Mouse (Mus musculus): ENCODE results near the gene Haus4. TPM values are rescaled to one million over a fixed set of nuclear protein-coding genes. Genes with fewer than 3 reads are reported as not detected.

Haus4 gene
- polyA plus RNA-seq, 1 experiment from 2014 or later = 19.4 TPM

DNA sequence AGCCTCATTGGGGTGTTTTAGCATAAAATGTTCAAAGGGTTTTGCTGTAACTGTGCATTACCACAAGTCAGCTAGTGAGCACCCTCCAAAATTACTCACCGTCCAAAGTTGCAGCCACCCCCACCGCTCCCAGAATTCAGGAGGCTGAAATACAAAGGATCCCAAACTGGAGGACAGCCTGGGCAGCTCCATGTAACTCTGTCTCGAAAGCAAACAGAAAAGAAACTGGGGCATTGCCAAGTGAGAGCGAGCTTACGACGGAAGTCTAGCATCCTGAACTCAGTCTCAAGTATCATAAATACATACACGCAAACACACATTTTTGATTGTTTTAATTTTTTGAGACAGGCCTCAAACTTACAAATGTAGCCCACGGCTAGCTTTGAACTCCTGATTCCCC lies 2.9 kb upstream of the Haus4 start:
- 74% methylated on average over 8 of the region's 8 CpGs for WGBS
- Histone ChIP-seq H3K27ac (ENCODE audit: low read depth, low read length) (no peak overlapping the region), H3K4me2 (ENCODE audit: low read length) (no peak overlapping the region), H3K27me3 (replicated peaks; ENCODE audit: control insufficient read depth, insufficient read depth, low read length) (no peaks in the 10 kb centered on the region), H3K9me3 (ENCODE audit: control insufficient read depth, low read length) (no peaks in the 10 kb centered on the region; the same call in 1 of the 2 replicates), H3K4me1 (ENCODE audit: control insufficient read depth, insufficient read depth, low read depth, low read length) (peaks cover 4% of the 10 kb centered on the region; the same call in 1 of the 2 replicates), H3K4me3 (ENCODE audit: low read length) (no peak overlapping the region), H3K9ac (ENCODE audit: low read depth, low read length) (no peak overlapping the region), H3K36me3 (ENCODE audit: control insufficient read depth, insufficient read depth, low read length) (no peaks in the 10 kb centered on the region)
- ATAC-seq = no peak

DNA sequence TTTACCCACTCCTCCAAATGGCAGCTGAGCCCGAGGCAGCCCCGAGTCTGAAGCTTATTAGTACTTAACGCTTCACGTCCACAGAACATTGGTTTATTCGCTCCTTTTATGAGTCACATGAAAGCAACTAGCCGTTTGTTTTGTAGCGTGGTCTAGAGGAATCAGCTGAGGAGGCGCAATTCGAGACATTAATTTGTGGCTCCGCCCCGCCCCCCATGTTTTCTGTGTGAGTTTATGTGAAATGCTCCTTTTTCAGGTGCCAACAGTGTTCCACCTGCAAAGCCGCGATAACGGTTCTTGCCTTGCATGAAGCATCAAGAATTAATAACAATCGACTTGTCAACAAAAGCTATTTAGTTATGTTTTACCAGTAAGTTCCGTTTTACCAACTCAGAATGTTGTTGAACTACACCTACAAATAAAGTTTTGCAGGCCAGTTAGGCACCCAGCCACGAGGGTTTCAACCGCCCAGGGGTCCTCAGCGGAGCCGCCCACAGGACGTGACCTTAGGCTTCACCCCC lies 902 bp downstream of the Haus4 start:
- H3K4me3 ChIP-seq (ENCODE audit: low read length) = peak overlapping the region; percentile 75
- 0 out of 2 replicates have a peak, but pooled peaks have one; percentile 10 for ATAC-seq
- peak overlapping the region; percentile 79 for H3K27ac ChIP-seq (ENCODE audit: low read depth, low read length)
- no peaks in the 10 kb centered on the region for H3K27me3 ChIP-seq (replicated peaks; ENCODE audit: control insufficient read depth, insufficient read depth, low read length)
- H3K4me1 ChIP-seq (ENCODE audit: control insufficient read depth, insufficient read depth, low read depth, low read length) = peaks cover 4% of the 10 kb centered on the region; the same call in 1 of the 2 replicates
- 3% methylated on average over 21 of the region's 21 CpGs for WGBS
- peaks cover 4% of the 10 kb centered on the region; the same call in 1 of the 2 replicates for H3K36me3 ChIP-seq (ENCODE audit: control insufficient read depth, insufficient read depth, low read length)
- H3K4me2 ChIP-seq (ENCODE audit: low read length) = peak overlapping the region; percentile 96
- H3K9me3 ChIP-seq (ENCODE audit: control insufficient read depth, low read length) = no peaks in the 10 kb centered on the region; the same call in 1 of the 2 replicates
- peak overlapping the region; percentile 78 for H3K9ac ChIP-seq (ENCODE audit: low read depth, low read length)

DNA sequence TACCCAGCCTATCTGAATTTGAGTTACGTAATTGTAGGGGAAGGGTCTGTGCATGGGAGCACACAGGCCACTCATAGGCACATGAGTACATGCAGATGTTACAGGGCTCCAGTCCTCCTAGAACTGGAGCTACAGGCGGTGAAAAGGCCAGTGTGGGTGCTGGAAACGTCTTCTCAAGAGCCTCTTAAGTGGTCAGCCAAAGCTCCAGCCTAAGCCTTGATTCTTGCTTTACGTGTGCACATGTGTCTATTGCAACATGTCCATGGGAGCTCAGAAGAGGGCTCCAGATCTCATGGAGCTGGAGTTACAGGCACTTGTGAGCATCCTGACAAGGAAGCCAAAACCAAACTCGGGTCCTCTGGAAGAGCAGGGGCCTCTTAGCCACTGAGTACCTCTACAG lies 9.7 kb downstream of the Haus4 start:
- WGBS = 96% methylated on average over 5 of the region's 5 CpGs
- H3K36me3 ChIP-seq (ENCODE audit: control insufficient read depth, insufficient read depth, low read length) = peaks cover 13% of the 10 kb centered on the region

DNA sequence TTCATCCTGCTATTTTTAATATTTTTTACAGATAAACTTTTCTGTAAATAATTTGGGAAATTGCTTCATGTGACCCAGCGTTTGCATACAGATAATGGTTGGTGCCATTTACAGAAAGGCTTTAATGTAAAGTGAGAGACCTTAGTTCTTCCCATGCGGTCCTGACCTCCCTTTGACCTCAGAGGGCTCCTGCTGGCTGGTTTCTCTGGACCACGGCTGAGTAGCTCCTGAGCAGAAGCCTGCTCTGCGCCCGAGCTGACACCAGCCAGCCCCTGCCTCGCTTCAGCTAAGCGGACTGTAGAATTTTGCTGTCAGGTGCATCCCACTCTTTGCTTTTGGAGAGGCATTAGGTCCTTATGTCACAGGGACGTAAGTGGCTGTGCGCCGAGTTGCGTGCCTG lies 13.6 kb downstream of the Haus4 start:
- no peak overlapping the region for H3K27ac ChIP-seq (ENCODE audit: low read depth, low read length)
- no peak for ATAC-seq
- H3K4me1 ChIP-seq (ENCODE audit: control insufficient read depth, insufficient read depth, low read depth, low read length) = no peaks in the 10 kb centered on the region
- H3K36me3 ChIP-seq (ENCODE audit: control insufficient read depth, insufficient read depth, low read length) = peaks cover 3% of the 10 kb centered on the region
- WGBS = 56% methylated on average over 11 of the region's 11 CpGs
- no peak overlapping the region for H3K4me2 ChIP-seq (ENCODE audit: low read length)
- H3K9ac ChIP-seq (ENCODE audit: low read depth, low read length) = no peak overlapping the region
- no peaks in the 10 kb centered on the region for H3K9me3 ChIP-seq (ENCODE audit: control insufficient read depth, low read length)
- H3K4me3 ChIP-seq (ENCODE audit: low read length) = no peak overlapping the region
- H3K27me3 ChIP-seq (replicated peaks; ENCODE audit: control insufficient read depth, insufficient read depth, low read length) = no peaks in the 10 kb centered on the region

More for the DNA sequence above, 9.7 kb downstream of the Haus4 start:
- no peaks in the 10 kb centered on the region for H3K27me3 ChIP-seq (replicated peaks; ENCODE audit: control insufficient read depth, insufficient read depth, low read length)
- no peak overlapping the region for H3K4me3 ChIP-seq (ENCODE audit: low read length)
- no peak overlapping the region for H3K9ac ChIP-seq (ENCODE audit: low read depth, low read length)
- H3K9me3 ChIP-seq (ENCODE audit: control insufficient read depth, low read length) = no peaks in the 10 kb centered on the region
- ATAC-seq = no peak
- H3K4me2 ChIP-seq (ENCODE audit: low read length) = no peak overlapping the region
- no peak overlapping the region for H3K27ac ChIP-seq (ENCODE audit: low read depth, low read length)
- no peaks in the 10 kb centered on the region for H3K4me1 ChIP-seq (ENCODE audit: control insufficient read depth, insufficient read depth, low read depth, low read length)

DNA sequence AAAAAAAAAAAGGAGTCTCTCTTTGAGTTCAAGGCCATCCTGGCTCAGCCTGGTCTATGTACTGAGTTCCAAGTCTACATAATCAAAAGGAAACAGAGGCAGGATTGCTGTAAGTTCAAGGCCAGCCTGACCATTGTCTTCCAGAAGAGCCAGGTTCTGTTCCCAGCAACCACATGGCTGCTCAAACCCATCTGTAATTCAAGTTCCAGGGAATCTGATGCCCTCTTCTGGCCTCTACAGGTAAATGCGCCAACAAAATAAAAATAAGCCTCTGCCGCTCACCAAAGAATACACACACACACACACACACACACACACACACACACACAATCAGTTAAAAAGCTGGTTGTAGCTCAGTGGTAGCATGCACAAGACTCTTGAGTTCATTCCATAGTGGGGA lies 15.8 kb downstream of the Haus4 start:
- no peak overlapping the region for H3K4me2 ChIP-seq (ENCODE audit: low read length)
- WGBS = 93% methylated on average over 2 of the region's 2 CpGs
- H3K27ac ChIP-seq (ENCODE audit: low read depth, low read length) = no peak overlapping the region
- H3K4me1 ChIP-seq (ENCODE audit: control insufficient read depth, insufficient read depth, low read depth, low read length) = no peaks in the 10 kb centered on the region
- no peak for ATAC-seq
- H3K36me3 ChIP-seq (ENCODE audit: control insufficient read depth, insufficient read depth, low read length) = peaks cover 3% of the 10 kb centered on the region; the same call in 1 of the 2 replicates
- H3K4me3 ChIP-seq (ENCODE audit: low read length) = no peak overlapping the region
- no peak overlapping the region for H3K9ac ChIP-seq (ENCODE audit: low read depth, low read length)
- no peaks in the 10 kb centered on the region for H3K9me3 ChIP-seq (ENCODE audit: control insufficient read depth, low read length)
- no peaks in the 10 kb centered on the region for H3K27me3 ChIP-seq (replicated peaks; ENCODE audit: control insufficient read depth, insufficient read depth, low read length)

DNA sequence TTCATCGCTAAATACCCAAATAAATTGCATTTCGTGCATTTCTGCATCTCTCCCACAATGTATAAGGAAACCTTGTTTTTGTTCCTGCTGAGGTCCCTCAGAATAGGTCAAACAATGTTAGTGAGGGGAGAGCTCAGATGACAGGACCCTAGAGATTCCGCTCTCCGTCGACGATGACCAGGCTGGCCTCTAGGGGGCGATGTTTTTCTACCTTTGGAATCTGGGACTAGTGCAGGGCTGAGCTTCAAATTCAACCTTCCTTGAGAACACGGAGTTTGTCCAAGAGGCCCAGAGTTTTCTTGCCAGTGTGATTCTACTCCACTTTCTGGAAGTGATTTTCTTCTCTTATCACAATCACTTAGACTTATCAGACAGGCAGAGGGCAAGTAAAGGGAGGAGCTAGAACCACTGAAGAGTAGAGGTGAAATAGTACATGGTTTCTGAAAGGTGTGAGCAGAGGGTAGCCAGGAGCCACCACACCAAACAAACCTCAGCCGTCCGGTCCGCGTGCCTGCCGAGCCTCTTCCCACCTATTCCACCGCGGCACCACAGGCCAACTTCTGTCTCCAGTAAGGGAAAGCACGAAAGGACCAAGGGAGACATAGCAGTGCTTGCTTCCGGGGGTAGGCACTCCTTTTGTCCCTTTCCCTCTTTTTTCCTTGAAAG lies 25.8 kb downstream of the Haus4 start:
- no peaks in the 10 kb centered on the region for H3K9me3 ChIP-seq (ENCODE audit: control insufficient read depth, low read length)
- no peak overlapping the region for H3K4me2 ChIP-seq (ENCODE audit: low read length)
- no peak overlapping the region for H3K4me3 ChIP-seq (ENCODE audit: low read length)
- no peak overlapping the region for H3K9ac ChIP-seq (ENCODE audit: low read depth, low read length)
- peak; percentile 71; the same call in 1 of the 2 replicates for ATAC-seq
- peaks cover 6% of the 10 kb centered on the region for H3K4me1 ChIP-seq (ENCODE audit: control insufficient read depth, insufficient read depth, low read depth, low read length)
- no peaks in the 10 kb centered on the region for H3K27me3 ChIP-seq (replicated peaks; ENCODE audit: control insufficient read depth, insufficient read depth, low read length)
- H3K36me3 ChIP-seq (ENCODE audit: control insufficient read depth, insufficient read depth, low read length) = no peaks in the 10 kb centered on the region
- no peak overlapping the region for H3K27ac ChIP-seq (ENCODE audit: low read depth, low read length)
- 16% methylated on average over 17 of the region's 17 CpGs for WGBS

DNA sequence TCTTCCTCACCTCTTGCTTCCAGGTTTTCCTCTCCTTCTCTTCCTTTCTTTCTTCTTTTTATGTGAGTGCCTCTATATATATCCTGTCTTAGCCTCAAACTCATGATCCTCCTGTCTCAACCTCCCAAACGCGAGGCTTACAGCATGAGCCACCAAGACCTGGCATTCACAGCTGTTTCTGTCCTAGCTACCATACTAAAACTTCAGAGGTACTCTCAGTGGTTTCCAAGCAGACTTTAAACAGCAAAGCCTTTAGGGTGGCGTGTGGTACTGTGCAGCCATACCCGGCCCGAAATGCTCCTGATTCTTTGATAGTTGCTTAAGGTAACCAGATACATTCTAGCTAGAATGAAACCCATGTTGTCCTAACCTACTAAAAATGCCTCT lies 26.4 kb downstream of the Haus4 start:
- H3K27me3 ChIP-seq (replicated peaks; ENCODE audit: control insufficient read depth, insufficient read depth, low read length) = no peaks in the 10 kb centered on the region
- no peaks in the 10 kb centered on the region for H3K9me3 ChIP-seq (ENCODE audit: control insufficient read depth, low read length)
- WGBS = 20% methylated on average over 5 of the region's 5 CpGs
- ATAC-seq = peak; percentile 27
- H3K36me3 ChIP-seq (ENCODE audit: control insufficient read depth, insufficient read depth, low read length) = no peaks in the 10 kb centered on the region
- peaks cover 6% of the 10 kb centered on the region for H3K4me1 ChIP-seq (ENCODE audit: control insufficient read depth, insufficient read depth, low read depth, low read length)
- peak overlapping the region; percentile 70 for H3K4me2 ChIP-seq (ENCODE audit: low read length)
- no peak overlapping the region for H3K4me3 ChIP-seq (ENCODE audit: low read length)
- H3K9ac ChIP-seq (ENCODE audit: low read depth, low read length) = no peak overlapping the region; the same call in 1 of the 2 replicates
- H3K27ac ChIP-seq (ENCODE audit: low read depth, low read length) = peak overlapping the region; percentile 66

DNA sequence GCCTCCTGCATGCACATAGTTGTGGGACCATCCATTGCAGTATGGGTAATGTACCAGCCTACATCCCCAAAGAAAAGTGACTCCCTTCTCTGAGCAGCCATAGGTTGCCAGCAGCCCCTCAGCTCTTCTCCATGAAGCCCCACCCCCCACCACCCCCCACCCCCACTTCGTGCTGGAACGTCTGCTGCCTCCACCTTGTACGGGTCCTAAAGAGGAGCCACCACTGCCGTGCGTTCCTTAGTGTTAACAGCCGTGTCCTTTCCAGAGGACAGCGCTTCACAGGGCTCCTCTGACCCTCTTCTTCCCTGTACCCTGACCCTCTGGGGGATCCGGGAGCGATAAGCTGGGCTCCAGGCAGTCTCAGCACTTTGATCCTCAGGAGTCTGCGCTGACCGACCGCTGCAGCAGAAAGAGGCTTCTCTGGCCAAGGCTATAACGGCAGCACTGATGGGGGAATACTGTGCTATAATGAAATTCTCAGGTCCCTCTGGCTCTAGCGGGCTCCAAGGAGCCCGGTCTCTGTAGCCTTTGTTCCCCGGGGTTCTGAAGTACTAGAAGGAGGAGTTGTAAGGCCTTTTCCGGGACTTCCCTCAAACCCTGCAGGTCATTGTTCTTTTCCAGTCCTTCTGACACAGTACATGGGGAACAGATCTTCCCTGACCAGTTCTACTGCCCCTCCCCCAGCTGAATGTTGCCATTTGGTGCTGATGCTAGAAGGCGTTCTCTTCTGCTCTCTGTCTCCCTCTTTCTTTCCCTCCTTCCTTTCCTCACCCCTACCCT lies 27.0 kb downstream of the Haus4 start:
- Histone ChIP-seq H3K27me3 (replicated peaks; ENCODE audit: control insufficient read depth, insufficient read depth, low read length) (no peaks in the 10 kb centered on the region), H3K27ac (ENCODE audit: low read depth, low read length) (peak overlapping the region; percentile 80), H3K4me1 (ENCODE audit: control insufficient read depth, insufficient read depth, low read depth, low read length) (peaks cover 6% of the 10 kb centered on the region), H3K4me2 (ENCODE audit: low read length) (peak overlapping the region; percentile 70), H3K9ac (ENCODE audit: low read depth, low read length) (peak overlapping the region; percentile 69), H3K36me3 (ENCODE audit: control insufficient read depth, insufficient read depth, low read length) (no peaks in the 10 kb centered on the region), H3K9me3 (ENCODE audit: control insufficient read depth, low read length) (no peaks in the 10 kb centered on the region), H3K4me3 (ENCODE audit: low read length) (peak overlapping the region; percentile 44)
- peak; percentile 77 for ATAC-seq
- under 1% methylated on average over 18 of the region's 18 CpGs for WGBS

DNA sequence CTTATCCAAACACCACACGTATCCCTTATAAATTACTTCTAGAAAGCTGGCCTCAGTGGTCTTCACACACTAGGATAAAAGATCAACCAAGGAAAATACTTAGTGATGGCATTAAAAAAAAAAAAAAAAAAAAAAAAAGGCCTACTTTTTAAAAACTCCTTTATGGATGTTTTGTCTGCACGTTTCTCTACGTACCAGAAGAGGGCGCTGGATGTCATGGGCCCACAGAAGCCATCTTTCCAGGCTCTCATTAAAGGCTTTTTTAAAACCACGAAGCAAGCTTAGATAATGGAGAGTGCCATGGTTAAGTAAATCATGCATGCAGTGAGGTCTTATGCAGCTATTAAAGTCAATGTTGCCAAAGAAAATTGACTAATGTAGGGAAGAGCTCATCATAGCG lies 30.8 kb downstream of the Haus4 start:
- Histone ChIP-seq H3K36me3 (ENCODE audit: control insufficient read depth, insufficient read depth, low read length) (no peaks in the 10 kb centered on the region), H3K4me3 (ENCODE audit: low read length) (no peak overlapping the region), H3K4me2 (ENCODE audit: low read length) (no peak overlapping the region), H3K27ac (ENCODE audit: low read depth, low read length) (no peak overlapping the region), H3K9me3 (ENCODE audit: control insufficient read depth, low read length) (no peaks in the 10 kb centered on the region), H3K4me1 (ENCODE audit: control insufficient read depth, insufficient read depth, low read depth, low read length) (peaks cover 7% of the 10 kb centered on the region), H3K27me3 (replicated peaks; ENCODE audit: control insufficient read depth, insufficient read depth, low read length) (no peaks in the 10 kb centered on the region), H3K9ac (ENCODE audit: low read depth, low read length) (no peak overlapping the region)
- no peak for ATAC-seq
- WGBS = 28% methylated on average over 6 of the region's 6 CpGs
